Mouse (Mus musculus) olfactory bulb, adult 2 months (tissue): ENCODE measurements around the gene Sik3. TPM values are rescaled to one million over a fixed set of nuclear protein-coding genes. Genes with fewer than 3 reads are reported as not detected.

Source experiments
- H3K27ac ChIP-seq: fragments of 200-500 bp; 2 replicates; pipeline ENCODE4 v1.5.1; 2012; ENCODE audit warnings: low read depth, low read length; ENCODE audit not compliant: insufficient read depth
- H3K4me1 ChIP-seq: fragments of 200-500 bp; 2 replicates; pipeline ENCODE4 v1.6.1; 2012; ENCODE audit warnings: low read length; ENCODE audit not compliant: control insufficient read depth, insufficient read depth
- H3K4me3 ChIP-seq: fragments of 200-500 bp; 2 replicates; pipeline ENCODE4 v1.5.1; 2012; ENCODE audit warnings: mild to moderate bottlenecking, low read depth, low read length, moderate library complexity; ENCODE audit not compliant: insufficient read depth
- CTCF ChIP-seq: fragments of 200-500 bp; IDR thresholded peaks from 2 replicates; pipeline ENCODE4 v1.5.1; 2012; ENCODE audit warnings: low read depth, mild to moderate bottlenecking, low read length, moderate library complexity; ENCODE audit not compliant: insufficient read depth
- POLR2A ChIP-seq: fragments of 200-500 bp; IDR thresholded peaks from 2 replicates; pipeline ENCODE4 v1.6.1; 2012; ENCODE audit warnings: mild to moderate bottlenecking, low read depth, low read length, moderate library complexity; ENCODE audit not compliant: insufficient read depth
- WGBS: fragments of 180-500 bp; shearing (Covaris S2); methylation state at CpG from one replicate; pipeline ENCODE4 v1.1.7; 2018; 5-methylcytosine and 5-hydroxymethylcytosine counted together
- polyA plus RNA-seq: library from polyadenylated mRNA; stranded (reverse); fragments of >200 nt; gene quantifications from 2 replicates; pipeline ENCODE4 v1.2.4, GENCODE M21; 2012; ENCODE audit warnings: low replicate concordance; ENCODE audit not compliant: missing spikeins, insufficient read depth, insufficient read length

Gene Sik3
- polyA plus RNA-seq, 1 experiment = 51.7 TPM

DNA sequence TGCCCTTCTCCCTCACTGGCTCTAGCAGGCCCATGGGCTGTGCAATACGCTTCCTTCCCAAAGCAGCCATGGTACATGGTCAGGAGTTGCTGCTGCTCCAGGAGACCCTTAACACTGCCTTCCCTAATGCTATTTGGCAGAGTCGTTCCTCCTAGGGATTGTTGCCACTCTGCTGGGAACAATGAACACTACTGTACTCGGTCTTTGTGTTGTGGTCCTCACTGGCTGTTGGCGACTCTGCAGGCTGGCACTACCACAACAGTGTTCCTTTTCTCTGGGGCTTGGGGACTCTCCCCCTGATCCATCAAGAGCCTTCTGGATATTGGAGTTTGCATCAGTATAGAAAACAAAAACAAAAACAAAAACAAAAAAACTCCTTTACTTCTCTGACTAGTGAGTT is 13.6 kb upstream of the Sik3 start:
- Histone ChIP-seq H3K27ac (no peak overlapping the region), H3K4me1 (peaks cover 2% of the 10 kb centered on the region), H3K4me3 (no peak overlapping the region)
- TF ChIP-seq CTCF (no peak), POLR2A (no peak)
- 46% methylated on average over 4 of the region's 4 CpGs for WGBS

DNA sequence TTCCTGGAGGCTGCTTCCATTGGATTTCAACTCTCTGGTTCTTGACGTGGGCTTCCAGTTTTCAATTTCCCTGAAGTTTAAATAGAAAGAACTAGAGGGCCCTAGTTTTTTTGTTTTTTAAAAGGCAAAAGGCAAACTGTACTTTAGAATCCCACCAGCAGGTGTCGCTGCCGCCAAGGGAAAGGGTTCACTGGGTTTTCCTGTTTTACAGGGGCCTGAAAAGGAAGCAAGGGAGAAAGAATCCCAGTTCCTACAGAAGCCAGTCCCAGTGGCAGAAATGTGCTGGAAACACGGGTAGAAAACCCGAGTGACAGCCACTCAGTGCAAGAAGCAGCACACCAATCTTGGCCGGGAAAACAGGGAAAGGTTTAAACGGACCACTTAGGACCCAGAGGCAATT is 8.9 kb upstream of the Sik3 start:
- 7% methylated on average over 7 of the region's 7 CpGs for WGBS
- H3K4me1 ChIP-seq = peaks cover 2% of the 10 kb centered on the region
- TF ChIP-seq CTCF (peak; percentile 57), POLR2A (no peak)
- H3K4me3 ChIP-seq = no peak overlapping the region
- no peak overlapping the region for H3K27ac ChIP-seq

DNA sequence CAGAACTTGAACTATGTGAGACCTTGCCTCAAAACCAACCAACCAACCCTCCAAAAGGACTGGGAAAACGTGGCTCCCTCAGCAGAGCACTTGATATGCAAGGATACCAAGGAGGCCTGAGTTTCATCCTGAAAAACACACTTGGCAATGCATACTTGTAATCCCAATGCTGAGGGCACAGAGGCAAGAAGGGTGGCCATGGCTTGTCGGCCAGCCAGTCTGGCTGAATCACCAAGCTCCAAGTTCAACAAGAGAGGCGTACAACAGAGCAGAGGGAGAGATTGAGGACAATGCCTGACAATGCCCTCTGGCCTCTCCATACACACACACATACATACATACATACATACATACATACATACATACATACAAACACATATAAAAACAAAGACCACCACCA is 8.1 kb upstream of the Sik3 start:
- Histone ChIP-seq H3K4me3 (no peak overlapping the region), H3K4me1 (peaks cover 2% of the 10 kb centered on the region), H3K27ac (no peak overlapping the region)
- TF ChIP-seq CTCF (no peak), POLR2A (no peak)
- WGBS = 45% methylated on average over 3 of the region's 3 CpGs

DNA sequence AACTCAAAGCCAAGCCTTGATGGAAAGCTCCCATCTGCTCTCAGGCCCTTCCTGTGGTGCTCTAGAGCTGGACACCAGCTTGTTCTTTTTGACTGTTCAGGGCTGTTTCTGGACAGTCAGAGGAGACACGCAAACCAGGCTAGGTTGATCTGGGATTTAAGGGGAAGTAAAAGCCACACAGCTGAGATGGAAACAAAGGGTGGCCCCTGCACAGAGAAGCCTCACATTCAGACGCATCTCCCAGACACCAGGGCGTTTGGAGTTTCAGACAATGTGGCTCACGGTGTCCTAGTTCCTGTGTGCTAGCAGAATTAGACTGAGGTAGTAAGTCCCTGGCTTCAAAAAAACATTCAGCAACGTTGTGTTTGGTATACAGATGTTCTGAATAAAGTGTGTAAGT is 6.4 kb upstream of the Sik3 start:
- peaks cover 2% of the 10 kb centered on the region for H3K4me1 ChIP-seq
- WGBS = 67% methylated on average over 5 of the region's 5 CpGs
- H3K27ac ChIP-seq = no peak overlapping the region
- TF ChIP-seq POLR2A = no peak
- no peak overlapping the region for H3K4me3 ChIP-seq

DNA sequence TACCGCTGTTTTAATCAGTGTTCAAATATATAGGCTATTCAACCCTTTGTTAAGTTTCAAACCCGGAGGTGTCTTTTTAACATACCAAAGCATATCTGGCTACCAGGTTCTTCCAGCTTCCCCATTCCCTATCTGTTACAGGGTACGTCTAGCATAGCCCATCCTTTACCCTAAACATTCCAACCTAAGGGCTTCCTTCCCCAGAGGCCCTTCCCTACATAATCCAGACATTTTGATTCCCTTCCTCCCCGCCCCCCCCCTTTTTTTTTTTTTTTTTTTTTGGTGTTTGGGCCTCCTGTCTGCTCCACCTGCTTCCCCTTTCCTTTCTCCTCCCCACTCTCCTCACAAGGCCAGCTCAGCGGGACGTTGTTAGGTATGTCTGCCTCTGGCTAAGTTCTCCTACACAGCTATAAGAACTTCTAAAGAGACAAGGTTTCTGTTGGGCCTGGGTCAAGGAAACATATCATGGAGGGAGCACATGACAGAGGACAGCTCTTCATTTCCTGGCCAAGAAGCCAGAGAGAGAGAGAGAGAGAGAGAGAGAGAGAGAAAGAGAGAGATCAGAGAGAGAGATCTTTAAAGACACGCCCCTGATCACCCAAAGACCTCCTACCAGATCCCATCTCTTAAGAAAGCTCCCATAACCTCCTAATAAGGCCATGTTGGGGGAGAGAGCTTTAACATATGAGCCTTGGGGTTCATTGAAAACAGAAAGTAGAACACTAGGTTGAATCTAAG is 3.5 kb upstream of the Sik3 start:
- no peak overlapping the region for H3K27ac ChIP-seq
- 87% methylated on average over 7 of the region's 7 CpGs for WGBS
- TF ChIP-seq POLR2A (no peak), CTCF (no peak)
- H3K4me3 ChIP-seq = no peak overlapping the region
- peaks cover under 1% of the 10 kb centered on the region; the same call in 1 of the 2 replicates for H3K4me1 ChIP-seq

DNA sequence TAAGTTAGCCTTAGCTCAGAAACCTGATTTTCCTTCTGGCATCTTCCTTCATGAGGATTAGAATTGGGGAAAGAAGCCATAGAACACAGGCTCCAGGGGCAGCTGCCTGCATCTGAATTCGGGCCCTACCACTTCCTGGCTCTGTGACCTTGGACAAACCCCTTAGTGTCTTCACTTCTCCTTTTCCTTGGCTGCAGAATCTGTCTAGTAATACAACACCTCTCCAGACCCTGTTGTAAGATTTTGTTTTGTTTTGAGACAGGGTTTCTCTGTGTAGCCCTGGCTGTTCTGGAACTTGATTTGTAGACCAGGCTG is 3.0 kb upstream of the Sik3 start:
- WGBS = 77% methylated on average over 1 of the region's 1 CpGs
- Histone ChIP-seq H3K27ac (no peak overlapping the region), H3K4me3 (no peak overlapping the region), H3K4me1 (0 out of 2 replicates have a peak, but pooled peaks cover 5% of the 10 kb centered on the region)
- TF ChIP-seq CTCF (no peak), POLR2A (no peak)

DNA sequence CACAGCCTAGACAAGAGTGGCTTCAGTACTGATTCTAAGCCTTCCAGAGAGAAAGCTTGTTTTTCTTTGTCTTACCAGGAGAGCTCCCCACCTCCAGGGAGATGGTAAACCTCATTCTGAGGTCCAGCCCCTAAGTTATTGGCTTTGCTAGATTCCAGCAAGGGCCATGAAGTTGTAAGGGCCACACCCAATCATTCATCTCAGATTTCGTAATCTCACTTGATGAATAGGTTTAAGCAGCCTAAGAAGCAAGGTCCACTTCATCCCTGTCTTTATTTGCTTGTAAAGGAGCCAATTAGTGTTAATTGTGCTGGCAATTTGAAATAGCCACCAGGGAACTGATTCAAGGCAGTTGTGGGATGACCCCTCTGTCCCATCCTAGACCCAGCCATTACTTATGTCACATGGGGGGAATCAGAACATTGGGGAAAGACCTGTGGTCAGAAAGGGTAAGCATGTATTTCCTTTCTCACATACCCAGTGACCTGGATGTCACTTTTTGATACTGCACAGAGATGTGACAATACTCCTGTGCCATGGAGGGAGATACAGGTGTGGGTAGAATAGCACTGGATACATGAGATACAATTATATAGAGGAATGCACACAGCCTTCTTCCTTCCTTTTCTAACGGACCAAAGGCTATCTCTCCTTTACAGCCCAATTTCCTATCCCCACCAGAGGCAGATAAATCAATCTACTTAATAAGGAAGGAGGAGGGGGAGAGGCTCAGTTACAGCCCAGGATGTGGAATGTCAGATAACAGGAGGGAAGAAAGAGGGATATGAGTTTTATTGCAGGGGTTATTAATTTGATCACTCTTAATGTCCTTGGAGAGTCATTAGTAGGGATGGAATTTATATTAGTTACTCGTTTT is 1.3 kb upstream of the Sik3 start:
- Histone ChIP-seq H3K4me1 (peaks cover 10% of the 10 kb centered on the region), H3K4me3 (no peak overlapping the region), H3K27ac (no peak overlapping the region)
- WGBS = 60% methylated on average over 3 of the region's 3 CpGs
- no peak for TF ChIP-seq POLR2A

DNA sequence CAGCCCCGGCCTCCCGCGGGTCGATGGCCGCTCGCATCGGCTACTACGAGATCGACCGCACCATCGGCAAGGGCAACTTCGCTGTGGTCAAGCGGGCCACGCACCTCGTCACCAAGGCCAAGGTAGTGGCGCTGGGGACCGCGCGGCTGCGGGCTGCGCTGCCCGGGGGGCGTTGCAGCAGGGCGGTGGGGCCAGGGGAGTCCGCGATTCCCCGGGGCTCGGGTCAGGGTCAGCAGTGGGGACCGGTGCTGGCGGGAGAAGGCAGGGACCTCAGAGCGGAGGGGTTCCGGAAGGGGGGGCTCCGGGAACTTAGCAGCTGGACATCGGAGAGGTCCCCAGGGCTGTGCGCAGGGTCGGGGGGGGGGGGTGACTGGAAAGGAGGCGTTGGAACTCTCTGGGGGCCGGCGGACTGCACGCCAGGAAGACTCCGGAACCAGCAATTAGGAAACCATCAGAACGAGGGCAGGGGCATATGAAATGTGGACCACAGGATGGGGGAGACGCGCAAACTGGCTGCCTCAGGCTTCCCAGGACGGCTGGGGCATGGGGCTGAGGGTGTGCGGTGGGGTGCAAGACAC is 478 bp downstream of the Sik3 start:
- Histone ChIP-seq H3K27ac (peak overlapping the region; percentile 81), H3K4me3 (peak overlapping the region; percentile 99), H3K4me1 (peaks cover 15% of the 10 kb centered on the region)
- under 1% methylated on average over 46 of the region's 46 CpGs for WGBS
- TF ChIP-seq CTCF = no peak

DNA sequence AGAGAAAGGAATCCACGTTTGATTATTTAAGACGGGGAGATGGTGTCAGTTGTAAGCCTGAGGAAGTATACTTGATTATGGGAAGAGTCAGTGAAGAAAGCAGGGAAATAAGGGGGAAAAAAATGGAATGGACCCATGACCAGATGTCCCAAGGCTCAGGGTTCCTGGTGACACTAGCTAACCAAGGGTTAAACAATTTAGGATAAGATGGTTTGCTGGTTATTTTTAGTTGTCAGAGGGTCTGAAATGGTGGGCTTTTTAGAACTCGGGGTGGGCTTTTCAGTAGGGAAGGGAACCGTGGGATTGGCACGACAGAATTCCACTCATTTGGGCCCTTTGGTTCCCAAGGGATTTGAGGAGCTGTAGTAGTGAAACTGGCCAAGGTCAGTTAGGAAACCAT is 996 bp downstream of the Sik3 start:
- TF ChIP-seq POLR2A = no peak
- TF ChIP-seq CTCF = no peak
- H3K27ac ChIP-seq = peak overlapping the region; percentile 81
- WGBS = 3% methylated on average over 5 of the region's 5 CpGs
- peak overlapping the region; percentile 99 for H3K4me3 ChIP-seq
- H3K4me1 ChIP-seq = peaks cover 17% of the 10 kb centered on the region
